Mouse (Mus musculus) erythroblast, adult 5-6 weeks (primary cell): Measurements from ENCODE around the gene Ier2. TPM values are rescaled to one million over a fixed set of nuclear protein-coding genes. Genes with fewer than 3 reads are reported as not detected.
A peak's percentile ranks its signal among the peaks of the same experiment; 100 is the strongest.

Experiments used
- ATAC-seq: replicated peaks from 2 replicates; pipeline ENCODE4 v1.8.0; 2016; ENCODE audit warnings: moderate number of reproducible peaks, mild to moderate bottlenecking, moderate TSS enrichment, inconsistent platforms; ENCODE audit not compliant: poor library complexity, low FRiP score, severe bottlenecking
- total RNA-seq, 2 experiments: library from RNA; stranded (forward) in 1 of 2; stranded (reverse) in 1 of 2; fragments of 150-400 nt in 1 of 2; fragments of 200-764, 138-1000 nt in 1 of 2; gene quantifications; 2 replicates each; pipeline versions ENCODE4 v1.2.3 to v1.2.4; 2015 to 2017; ENCODE audit warnings: low replicate concordance in 2 of 2

Gene Ier2
- total RNA-seq, 2 experiments from 2014 or later, result 14.8 to 22.9 TPM

DNA sequence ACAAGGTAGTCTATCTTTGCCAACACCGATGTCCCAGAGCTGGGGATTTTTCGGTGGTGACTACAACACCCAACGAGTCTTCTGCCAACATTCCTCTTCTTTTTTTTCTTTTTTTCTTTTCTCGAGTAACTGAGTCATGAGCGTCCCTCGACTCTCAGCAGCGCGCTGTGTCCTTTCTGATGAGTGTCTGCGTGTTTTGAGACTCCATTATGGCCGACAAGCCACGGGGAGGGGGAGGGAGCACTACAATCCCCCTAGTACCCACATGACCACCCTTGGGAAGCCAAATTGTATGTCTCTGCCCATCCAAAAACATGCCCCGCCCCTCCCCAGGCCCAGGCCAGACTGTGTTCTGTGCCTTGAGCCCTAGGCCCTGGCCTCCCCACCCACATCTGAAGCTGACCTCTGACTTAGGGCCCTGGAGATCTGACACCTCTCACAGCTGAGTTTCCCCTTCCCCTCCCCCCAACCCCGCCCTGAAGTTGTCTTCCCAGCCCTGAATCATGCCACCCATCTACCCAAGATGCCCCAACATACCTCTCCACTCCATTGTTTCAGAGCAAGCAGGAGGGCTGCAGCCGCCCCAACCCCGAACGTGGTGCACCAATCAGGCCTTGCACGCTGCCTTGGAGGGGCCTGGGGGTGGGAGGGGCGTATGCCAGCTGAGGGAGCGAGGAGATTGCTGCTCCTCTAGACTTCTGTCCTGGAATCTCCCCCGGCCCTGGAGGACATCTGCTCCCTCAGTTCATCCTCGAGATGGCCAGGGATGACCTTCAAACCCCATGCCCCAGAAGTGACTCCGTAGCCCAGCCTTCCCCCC lies 46.8 kb downstream of the Ier2 start:
- no peak for ATAC-seq

DNA sequence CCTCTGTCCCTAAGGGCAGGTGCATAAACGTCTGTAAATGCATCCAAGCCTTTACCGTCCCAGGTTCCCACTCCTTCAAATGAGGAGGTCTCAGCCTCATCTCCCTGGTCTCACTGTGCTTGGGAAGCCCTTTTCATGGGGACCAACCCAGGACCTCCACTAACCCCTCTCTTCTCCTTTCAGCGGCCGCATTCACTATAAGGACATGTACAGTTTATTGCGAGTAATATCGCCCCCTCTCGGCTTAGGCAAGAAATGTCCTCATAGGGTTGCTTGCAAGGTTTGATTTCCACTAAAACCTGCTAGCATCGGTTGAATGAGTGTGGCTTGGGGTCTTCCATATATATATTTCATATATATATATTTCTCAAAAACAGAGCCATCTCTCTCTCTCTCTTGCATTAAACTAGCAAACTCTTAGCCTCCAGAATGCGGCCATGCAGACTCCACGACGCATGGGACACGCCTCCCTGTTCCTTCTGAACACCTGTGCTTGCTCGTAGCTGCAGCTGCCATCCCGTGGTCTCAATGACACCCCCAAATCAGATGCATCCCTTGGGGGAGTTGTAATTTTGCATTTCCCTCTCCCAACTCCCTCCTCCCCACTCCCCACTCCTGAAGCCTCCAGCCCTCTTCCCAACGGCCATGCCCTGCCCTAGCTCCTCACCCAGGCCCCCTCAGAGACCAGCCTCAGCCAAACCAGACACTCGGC lies 48.0 kb downstream of the Ier2 start:
- peak; percentile 66 for ATAC-seq

Other genes with a start within 250 kb of the Ier2 start
- gene Trmt1, start 23.5 kb upstream of the Ier2 start, total RNA-seq (2015; ENCODE audit: low replicate concordance), result 9.8 and 16.9 TPM in 2 replicates
- 18.3 and 21.5 TPM in 2 replicates for gene Trmt1, start 23.5 kb upstream of the Ier2 start, total RNA-seq (2017; ENCODE audit: low replicate concordance)
- gene Nacc1, start 25.0 kb upstream of the Ier2 start, total RNA-seq (2015; ENCODE audit: low replicate concordance), result 12.7 and 19.9 TPM in 2 replicates
- gene Nacc1, start 25.0 kb upstream of the Ier2 start, total RNA-seq (2017; ENCODE audit: low replicate concordance), result 8.2 and 13.1 TPM in 2 replicates
- 37.4 and 40.3 TPM in 2 replicates for gene Lyl1, start 38.6 kb upstream of the Ier2 start, total RNA-seq (2015; ENCODE audit: low replicate concordance)
- 43.1 and 44.2 TPM in 2 replicates for gene Lyl1, start 38.6 kb upstream of the Ier2 start, total RNA-seq (2017; ENCODE audit: low replicate concordance)
- 7.9 and 18.1 TPM in 2 replicates for gene G430095P16Rik, start 60.2 kb upstream of the Ier2 start, total RNA-seq (2015; ENCODE audit: low replicate concordance)
- 3.6 and 12.9 TPM in 2 replicates for gene G430095P16Rik, start 60.2 kb upstream of the Ier2 start, total RNA-seq (2017; ENCODE audit: low replicate concordance)
- gene Nfix, start 137.5 kb upstream of the Ier2 start, total RNA-seq (2015; ENCODE audit: low replicate concordance), result 19.0 and 24.5 TPM in 2 replicates
- gene Nfix, start 137.5 kb upstream of the Ier2 start, total RNA-seq (2017; ENCODE audit: low replicate concordance), result 7.9 and 14.1 TPM in 2 replicates
- 2.3 TPM in 1 of 2 replicates, not detected in the other for gene Dand5, start 160.0 kb upstream of the Ier2 start, total RNA-seq (2015; ENCODE audit: low replicate concordance)
- gene Dand5, start 160.0 kb upstream of the Ier2 start, total RNA-seq (2017; ENCODE audit: low replicate concordance), result 2.3 and 3.9 TPM in 2 replicates
- gene Gadd45gip1, start 168.7 kb upstream of the Ier2 start, total RNA-seq (2015; ENCODE audit: low replicate concordance), result 4.4 and 5.9 TPM in 2 replicates
- 7.4 and 7.7 TPM in 2 replicates for gene Gadd45gip1, start 168.7 kb upstream of the Ier2 start, total RNA-seq (2017; ENCODE audit: low replicate concordance)
- gene Rad23a, start 177.8 kb upstream of the Ier2 start, total RNA-seq (2015; ENCODE audit: low replicate concordance), result 379 and 406 TPM in 2 replicates
- gene Rad23a, start 177.8 kb upstream of the Ier2 start, total RNA-seq (2017; ENCODE audit: low replicate concordance), result 572 and 669 TPM in 2 replicates
- gene Calr, start 184.1 kb upstream of the Ier2 start, total RNA-seq (2015; ENCODE audit: low replicate concordance), result 255 and 289 TPM in 2 replicates
- gene Calr, start 184.1 kb upstream of the Ier2 start, total RNA-seq (2017; ENCODE audit: low replicate concordance), result 800 and 908 TPM in 2 replicates
- gene Farsa, start 194.1 kb upstream of the Ier2 start, total RNA-seq (2015; ENCODE audit: low replicate concordance), result 6.0 and 9.6 TPM in 2 replicates
- gene Farsa, start 194.1 kb upstream of the Ier2 start, total RNA-seq (2017; ENCODE audit: low replicate concordance), result 25.0 and 28.8 TPM in 2 replicates
- 54.3 and 54.8 TPM in 2 replicates for gene Syce2, start 209.3 kb upstream of the Ier2 start, total RNA-seq (2015; ENCODE audit: low replicate concordance)
- gene Syce2, start 209.3 kb upstream of the Ier2 start, total RNA-seq (2017; ENCODE audit: low replicate concordance), result 10.6 and 24.4 TPM in 2 replicates
- 7.9 and 14.6 TPM in 2 replicates for gene Gcdh, start 231.1 kb upstream of the Ier2 start, total RNA-seq (2015; ENCODE audit: low replicate concordance)
- gene Gcdh, start 231.1 kb upstream of the Ier2 start, total RNA-seq (2017; ENCODE audit: low replicate concordance), result 13.4 and 17.6 TPM in 2 replicates
- gene Klf1, start 239.1 kb upstream of the Ier2 start, total RNA-seq (2015; ENCODE audit: low replicate concordance), result 58.9 and 59.8 TPM in 2 replicates
- 85.0 and 116 TPM in 2 replicates for gene Klf1, start 239.1 kb upstream of the Ier2 start, total RNA-seq (2017; ENCODE audit: low replicate concordance)
- gene Dnase2a, start 245.7 kb upstream of the Ier2 start, total RNA-seq (2015; ENCODE audit: low replicate concordance), result 31.9 and 44.9 TPM in 2 replicates
- gene Dnase2a, start 245.7 kb upstream of the Ier2 start, total RNA-seq (2017; ENCODE audit: low replicate concordance), result 85.2 and 99.8 TPM in 2 replicates